Mouse (Mus musculus): ENCODE measurements around the gene Gm28635. TPM values are rescaled to one million over a fixed set of nuclear protein-coding genes. Genes with fewer than 3 reads are reported as not detected.

Gene Gm28635
- polyA plus RNA-seq, 1 experiment from 2014 or later, result not detected

DNA sequence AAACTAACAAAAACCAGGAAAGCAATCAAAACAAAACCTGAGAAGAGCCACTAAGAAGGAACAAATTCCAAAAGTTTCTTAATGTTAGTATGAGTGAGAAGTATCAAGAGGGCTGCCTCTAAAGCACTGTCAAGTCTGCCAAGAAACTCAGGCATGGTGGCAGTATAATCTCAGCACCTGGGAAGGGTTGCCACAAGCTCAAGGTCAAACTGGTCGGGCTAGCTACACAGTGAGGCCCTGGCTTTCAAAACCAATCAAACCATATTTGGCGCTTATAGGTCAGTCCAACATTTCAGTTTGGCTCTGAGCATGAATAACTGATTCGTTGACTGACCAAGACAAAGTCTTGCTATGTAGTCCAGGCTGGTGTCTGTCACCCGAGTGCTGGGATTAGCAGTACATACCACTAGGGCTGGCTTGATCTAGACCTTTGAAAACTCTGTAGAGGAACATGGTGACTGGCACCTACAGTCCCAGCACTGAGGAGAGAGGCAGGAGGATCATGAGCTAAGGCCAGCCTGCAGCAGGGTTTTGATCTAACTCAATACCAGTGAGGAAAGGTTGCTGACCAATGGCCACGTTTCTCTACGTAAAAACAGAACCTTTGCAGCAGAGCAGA is 78.5 kb downstream of the Gm28635 start:
- Histone ChIP-seq H3K27ac (no peak overlapping the region), H3K4me3 (no peak overlapping the region), H3K4me1 (no peaks in the 10 kb centered on the region), H3K9me3 (no peaks in the 10 kb centered on the region), H3K9ac (no peak overlapping the region), H3K4me2 (replicated peaks) (no peak overlapping the region), H3K27me3 (replicated peaks) (no peaks in the 10 kb centered on the region), H3K36me3 (peaks cover 39% of the 10 kb centered on the region)
- no peak for ATAC-seq (ENCODE audit: low FRiP score, low read depth)
- WGBS, result 94% methylated on average over 6 of the region's 6 CpGs

DNA sequence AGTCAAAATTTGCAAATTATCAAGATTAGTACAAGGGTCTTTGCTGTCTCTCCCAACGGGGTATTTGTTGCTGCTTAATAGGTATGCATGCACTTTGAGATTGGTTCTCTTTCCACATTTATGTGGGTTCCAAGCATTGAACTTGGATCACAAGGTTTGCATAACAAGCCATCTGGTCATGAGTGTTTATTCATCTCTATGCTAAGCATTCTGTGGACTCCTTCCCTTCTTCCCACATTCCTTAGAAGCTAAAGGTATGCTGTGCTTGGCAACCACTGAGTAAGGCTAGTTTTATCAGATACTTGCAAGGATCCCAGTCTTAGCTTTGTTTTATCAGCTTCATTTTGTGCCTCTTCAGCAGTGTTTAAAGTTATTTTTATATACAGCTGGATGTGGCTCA is 80.7 kb downstream of the Gm28635 start:
- no peak for ATAC-seq (ENCODE audit: low FRiP score, low read depth)

DNA sequence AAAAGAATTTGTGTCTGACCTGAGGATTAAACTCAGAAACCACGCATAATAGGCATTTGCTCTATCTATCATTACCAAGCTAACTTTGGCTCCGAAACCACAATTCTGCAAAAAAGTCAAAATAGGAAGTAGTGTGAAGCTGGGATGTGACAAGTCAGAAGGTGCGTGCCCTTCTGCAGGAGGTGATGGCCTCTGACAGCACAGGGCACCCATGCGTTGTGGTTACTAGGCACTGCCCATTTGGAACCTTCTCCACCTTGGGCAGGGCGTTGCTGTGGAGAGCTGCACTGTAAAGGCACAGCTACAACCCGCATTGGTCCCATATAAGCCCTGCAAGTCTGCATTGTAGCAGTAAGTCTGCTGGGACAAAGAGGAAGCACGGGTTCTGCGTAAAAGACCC is 85.0 kb downstream of the Gm28635 start:
- H3K4me3 ChIP-seq, result no peak overlapping the region
- 93% methylated on average over 8 of the region's 8 CpGs for WGBS
- H3K4me1 ChIP-seq, result no peaks in the 10 kb centered on the region
- H3K9ac ChIP-seq, result no peak overlapping the region
- H3K4me2 ChIP-seq (replicated peaks), result no peak overlapping the region
- no peak overlapping the region for H3K27ac ChIP-seq
- H3K27me3 ChIP-seq (replicated peaks), result no peaks in the 10 kb centered on the region
- no peak for ATAC-seq (ENCODE audit: low FRiP score, low read depth)
- no peaks in the 10 kb centered on the region for H3K9me3 ChIP-seq
- peaks cover 10% of the 10 kb centered on the region; the same call in 1 of the 2 replicates for H3K36me3 ChIP-seq

More for the DNA sequence above, 80.7 kb downstream of the Gm28635 start:
- WGBS, result 86% methylated on average over 1 of the region's 1 CpGs
- no peak overlapping the region for H3K4me3 ChIP-seq
- no peak overlapping the region for H3K9ac ChIP-seq
- peaks cover 24% of the 10 kb centered on the region for H3K36me3 ChIP-seq
- H3K4me2 ChIP-seq (replicated peaks), result no peak overlapping the region
- H3K9me3 ChIP-seq, result no peaks in the 10 kb centered on the region
- H3K27me3 ChIP-seq (replicated peaks), result no peaks in the 10 kb centered on the region
- H3K4me1 ChIP-seq, result no peaks in the 10 kb centered on the region
- H3K27ac ChIP-seq, result no peak overlapping the region

DNA sequence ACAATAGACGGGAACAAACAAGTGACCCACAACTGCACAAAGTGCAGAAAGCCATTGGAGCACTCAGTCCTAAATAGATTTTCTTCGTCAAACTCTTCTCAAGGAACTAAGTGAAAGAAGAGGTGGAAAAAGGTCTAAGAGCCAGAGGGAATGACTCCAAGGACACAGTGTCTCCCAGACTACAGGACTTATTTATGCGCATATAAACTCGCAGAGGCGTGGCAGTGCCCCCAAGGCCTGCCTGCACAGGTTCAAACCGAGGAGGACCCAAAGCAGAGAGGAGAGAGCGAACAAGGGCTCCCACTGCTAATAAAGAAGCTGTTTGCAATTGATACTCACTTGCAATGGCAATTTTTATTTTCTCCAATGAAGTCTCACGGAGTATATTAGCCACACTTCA is 92.1 kb downstream of the Gm28635 start:
- Histone ChIP-seq H3K4me1 (no peaks in the 10 kb centered on the region), H3K4me3 (no peak overlapping the region), H3K9me3 (no peaks in the 10 kb centered on the region), H3K4me2 (replicated peaks) (no peak overlapping the region), H3K9ac (no peak overlapping the region), H3K27me3 (replicated peaks) (no peaks in the 10 kb centered on the region), H3K27ac (no peak overlapping the region), H3K36me3 (no peaks in the 10 kb centered on the region)
- ATAC-seq (ENCODE audit: low FRiP score, low read depth), result no peak
- WGBS, result 86% methylated on average over 8 of the region's 8 CpGs

DNA sequence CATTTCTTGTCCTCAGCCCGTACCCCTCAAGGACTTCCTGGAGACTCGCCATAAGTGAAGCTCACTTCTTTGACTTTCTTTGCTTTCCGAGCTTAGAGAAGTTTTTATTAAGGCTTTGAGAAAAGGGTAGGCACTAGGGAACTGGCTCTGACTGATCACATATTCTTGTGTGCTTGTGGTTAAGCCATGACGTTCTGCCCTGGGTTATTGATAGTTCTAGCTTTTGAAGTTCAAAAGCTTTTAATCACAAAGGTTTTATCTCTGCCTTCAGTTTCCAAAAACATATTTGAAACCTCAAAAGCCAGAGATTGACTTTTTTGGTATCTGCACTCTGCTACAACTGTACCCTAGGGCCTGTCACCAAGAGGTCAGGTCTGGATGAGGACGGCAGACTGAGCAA is 95.6 kb downstream of the Gm28635 start:
- Histone ChIP-seq H3K4me3 (no peak overlapping the region), H3K4me2 (replicated peaks) (no peak overlapping the region), H3K36me3 (peaks cover 3% of the 10 kb centered on the region; the same call in 1 of the 2 replicates), H3K27ac (no peak overlapping the region), H3K9me3 (no peaks in the 10 kb centered on the region), H3K9ac (no peak overlapping the region), H3K4me1 (no peaks in the 10 kb centered on the region), H3K27me3 (replicated peaks) (no peaks in the 10 kb centered on the region)
- 90% methylated on average over 5 of the region's 5 CpGs for WGBS
- ATAC-seq (ENCODE audit: low FRiP score, low read depth), result no peak

DNA sequence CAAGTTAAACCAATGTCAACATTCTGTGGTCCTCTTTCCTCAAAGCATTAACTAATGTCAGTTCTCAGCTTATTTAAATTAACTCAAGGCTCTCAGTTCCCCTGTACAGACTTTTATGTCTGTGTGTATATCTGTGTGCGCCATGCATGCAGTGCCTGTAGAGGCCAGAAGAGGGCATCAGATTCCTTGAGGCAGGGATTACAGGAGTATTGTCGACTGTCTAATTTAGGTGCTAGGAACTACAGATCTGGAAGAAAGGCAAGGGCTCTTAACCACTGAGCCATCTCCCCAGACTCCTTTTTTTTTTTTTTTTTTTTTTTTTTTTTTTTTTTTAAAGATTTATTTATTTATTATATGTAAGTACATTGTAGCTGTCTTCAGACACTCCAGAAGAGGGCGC is 96.6 kb downstream of the Gm28635 start:
- Histone ChIP-seq H3K4me1 (no peaks in the 10 kb centered on the region), H3K27ac (no peak overlapping the region), H3K4me3 (no peak overlapping the region), H3K27me3 (replicated peaks) (no peaks in the 10 kb centered on the region), H3K36me3 (peaks cover 3% of the 10 kb centered on the region; the same call in 1 of the 2 replicates), H3K4me2 (replicated peaks) (no peak overlapping the region), H3K9ac (no peak overlapping the region), H3K9me3 (no peaks in the 10 kb centered on the region)
- WGBS, result 93% methylated on average over 2 of the region's 3 CpGs
- ATAC-seq (ENCODE audit: low FRiP score, low read depth), result no peak

DNA sequence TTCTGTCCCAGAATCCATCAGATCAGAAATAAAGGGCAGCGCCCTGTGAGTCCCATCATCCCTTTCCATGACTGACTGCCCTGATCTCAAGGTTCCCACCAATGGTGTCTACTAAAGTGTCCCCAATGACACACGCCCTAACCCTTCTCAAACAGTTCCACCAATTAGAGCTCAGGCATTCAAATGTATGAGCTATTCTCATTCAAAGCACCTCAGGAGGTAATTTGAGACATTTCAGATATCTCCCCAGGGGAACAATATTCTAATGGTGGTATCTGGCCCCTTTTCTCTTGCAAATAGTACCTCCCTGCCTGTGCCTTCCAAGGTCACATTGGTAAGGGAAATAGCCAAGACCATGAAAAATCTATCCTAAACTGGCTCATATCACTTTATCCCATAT is 98.5 kb downstream of the Gm28635 start:
- Histone ChIP-seq H3K4me3 (no peak overlapping the region), H3K4me1 (no peaks in the 10 kb centered on the region)

DNA sequence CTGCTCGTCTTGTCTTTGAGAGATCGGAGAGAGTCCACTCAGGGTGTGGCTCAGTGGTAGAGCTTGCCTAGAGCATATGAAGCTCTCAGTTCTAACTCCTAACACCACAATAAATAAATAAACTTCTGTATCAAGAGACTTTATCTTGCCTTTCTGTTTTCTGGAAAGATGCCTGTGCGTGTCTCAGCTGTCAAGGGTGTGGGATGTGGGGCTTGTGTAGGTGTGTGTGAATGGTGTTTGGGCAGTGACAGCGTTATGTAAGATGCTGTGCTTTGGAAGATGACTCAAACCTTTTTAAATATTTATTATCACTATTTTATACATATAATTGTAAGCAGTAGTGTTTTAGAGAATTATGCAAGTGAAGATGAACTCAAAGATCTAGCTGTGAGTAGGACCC is 103.7 kb downstream of the Gm28635 start:
- Histone ChIP-seq H3K27ac (no peak overlapping the region), H3K27me3 (replicated peaks) (no peaks in the 10 kb centered on the region), H3K9ac (no peak overlapping the region), H3K4me2 (replicated peaks) (no peak overlapping the region), H3K4me3 (no peak overlapping the region), H3K9me3 (no peaks in the 10 kb centered on the region), H3K36me3 (peaks cover 3% of the 10 kb centered on the region; the same call in 1 of the 2 replicates), H3K4me1 (no peaks in the 10 kb centered on the region)
- ATAC-seq (ENCODE audit: low FRiP score, low read depth), result no peak
- WGBS, result 93% methylated on average over 4 of the region's 4 CpGs

More for the DNA sequence above, 98.5 kb downstream of the Gm28635 start:
- peaks cover 3% of the 10 kb centered on the region; the same call in 1 of the 2 replicates for H3K36me3 ChIP-seq
- no peak overlapping the region for H3K9ac ChIP-seq
- H3K4me2 ChIP-seq (replicated peaks), result no peak overlapping the region
- H3K9me3 ChIP-seq, result no peaks in the 10 kb centered on the region
- H3K27me3 ChIP-seq (replicated peaks), result no peaks in the 10 kb centered on the region
- no peak overlapping the region for H3K27ac ChIP-seq
- 85% methylated on average over 2 of the region's 2 CpGs for WGBS
- no peak for ATAC-seq (ENCODE audit: low FRiP score, low read depth)

DNA sequence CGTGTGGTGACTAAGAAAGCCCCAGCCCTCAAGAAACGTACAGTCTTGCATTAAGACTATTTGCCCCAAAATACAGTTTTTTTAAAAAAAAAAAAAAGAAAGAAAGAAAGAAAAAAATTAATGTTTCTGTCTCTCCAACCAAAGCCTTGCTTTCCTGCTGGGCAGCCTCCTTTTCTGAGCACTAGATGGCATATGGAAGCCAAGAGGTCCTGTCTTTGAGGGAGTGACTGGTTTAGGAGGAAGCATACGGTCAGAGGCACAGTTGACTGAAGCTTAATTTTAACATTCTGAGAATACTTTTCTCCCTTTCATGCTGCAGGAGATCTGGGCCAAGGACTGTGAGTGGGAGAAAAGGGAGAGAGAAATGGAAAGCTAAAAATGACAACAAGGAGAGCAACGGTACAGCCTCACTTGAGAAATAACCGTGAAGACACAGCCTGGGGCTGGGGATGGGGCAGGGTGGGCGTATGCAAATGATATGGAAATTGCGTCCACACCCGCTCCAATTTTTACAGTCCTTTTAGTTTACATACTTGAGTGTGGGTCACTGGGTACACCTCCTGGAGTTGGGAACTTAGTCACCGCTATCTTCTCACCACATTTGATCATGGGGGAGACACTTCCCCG is 120.8 kb downstream of the Gm28635 start:
- H3K27ac ChIP-seq, result no peak overlapping the region
- no peaks in the 10 kb centered on the region for H3K36me3 ChIP-seq
- H3K27me3 ChIP-seq (replicated peaks), result no peaks in the 10 kb centered on the region
- no peak overlapping the region for H3K4me3 ChIP-seq
- no peaks in the 10 kb centered on the region; the same call in 1 of the 2 replicates for H3K4me1 ChIP-seq
- 50% methylated on average over 10 of the region's 10 CpGs for WGBS
- no peak for ATAC-seq (ENCODE audit: low FRiP score, low read depth)
- no peaks in the 10 kb centered on the region for H3K9me3 ChIP-seq
- peak overlapping the region; percentile 40 for H3K4me2 ChIP-seq (replicated peaks)
- H3K9ac ChIP-seq, result no peak overlapping the region

Other genes with a start within 250 kb of the Gm28635 start
- gene Tfpi, start 201.3 kb downstream of the Gm28635 start, polyA plus RNA-seq (2016; fragmentation: Nextera tagmentation; extraction: Ambion mirVana), result 23.0 and 24.2 TPM in 2 replicates
- 44.3 and 50.4 TPM in 2 replicates for gene Ctnnd1, start 27.3 kb downstream of the Gm28635 start, polyA plus RNA-seq (2016; fragmentation: Nextera tagmentation; extraction: Ambion mirVana)
- 0.27 and 0.43 TPM in 2 replicates for gene Btbd18, start 19.0 kb downstream of the Gm28635 start, polyA plus RNA-seq (2016; fragmentation: Nextera tagmentation; extraction: Ambion mirVana)
- gene Selenoh, start 7.3 kb downstream of the Gm28635 start, polyA plus RNA-seq (2016; fragmentation: Nextera tagmentation; extraction: Ambion mirVana), result 306 and 312 TPM in 2 replicates
- gene Med19, start 361 bp upstream of the Gm28635 start, polyA plus RNA-seq (2016; fragmentation: Nextera tagmentation; extraction: Ambion mirVana), result 50.4 and 50.5 TPM in 2 replicates
- gene Tmx2, start 1.1 kb upstream of the Gm28635 start, polyA plus RNA-seq (2016; fragmentation: Nextera tagmentation; extraction: Ambion mirVana), result 196 and 197 TPM in 2 replicates
- gene Zdhhc5, start 37.1 kb upstream of the Gm28635 start, polyA plus RNA-seq (2016; fragmentation: Nextera tagmentation; extraction: Ambion mirVana), result 24.3 and 27.1 TPM in 2 replicates
- 36.4 and 37.1 TPM in 2 replicates for gene Clp1, start 49.3 kb upstream of the Gm28635 start, polyA plus RNA-seq (2016; fragmentation: Nextera tagmentation; extraction: Ambion mirVana)
- 20.5 and 21.4 TPM in 2 replicates for gene Ypel4, start 56.0 kb upstream of the Gm28635 start, polyA plus RNA-seq (2016; fragmentation: Nextera tagmentation; extraction: Ambion mirVana)
- 7.8 and 9.0 TPM in 2 replicates for gene Gm19426, start 65.6 kb upstream of the Gm28635 start, polyA plus RNA-seq (2016; fragmentation: Nextera tagmentation; extraction: Ambion mirVana)
- 33.8 and 34.5 TPM in 2 replicates for gene Serping1, start 97.4 kb upstream of the Gm28635 start, polyA plus RNA-seq (2016; fragmentation: Nextera tagmentation; extraction: Ambion mirVana)
- gene Ube2l6, start 120.8 kb upstream of the Gm28635 start, polyA plus RNA-seq (2016; fragmentation: Nextera tagmentation; extraction: Ambion mirVana), result 22.8 and 23.2 TPM in 2 replicates
- gene Smtnl1, start 144.6 kb upstream of the Gm28635 start, polyA plus RNA-seq (2016; fragmentation: Nextera tagmentation; extraction: Ambion mirVana), result not detected in 2 replicates
- 37.6 and 39.4 TPM in 2 replicates for gene Timm10, start 149.0 kb upstream of the Gm28635 start, polyA plus RNA-seq (2016; fragmentation: Nextera tagmentation; extraction: Ambion mirVana)
- gene Slc43a1, start 160.8 kb upstream of the Gm28635 start, polyA plus RNA-seq (2016; fragmentation: Nextera tagmentation; extraction: Ambion mirVana), result 8.4 and 10.2 TPM in 2 replicates
- 9.5 and 14.7 TPM in 2 replicates for gene Rtn4rl2, start 208.7 kb upstream of the Gm28635 start, polyA plus RNA-seq (2016; fragmentation: Nextera tagmentation; extraction: Ambion mirVana)

Data from neural tube, embryonic 12.5 days (tissue).